In genomic region chr9:107555031-107555457, GRCm38 (mm10) we compare ENCODE assay signal across 8 mouse cellular contexts. TPM values are rescaled to one million over a fixed set of nuclear protein-coding genes. Genes with fewer than 3 reads are reported as not detected.
DNase-seq lines count a peak whose midpoint lies in the region; ATAC-seq lines count a peak whose summit lies in the region.

No protein-coding gene starts in this region.

- peak overlapping the region; percentile 90 for H3K4me2 ChIP-seq in embryonic facial prominence, embryonic 14.5 days (ENCODE audit: low read depth, low read length)
- peak overlapping the region; percentile 96 for H3K4me2 ChIP-seq in heart, embryonic 13.5 days
- H3K4me2 ChIP-seq in kidney, embryonic 16.5 days (replicated peaks; ENCODE audit: low read depth, low read length) = peak overlapping the region; percentile 95

- H3K4me1 ChIP-seq in embryonic facial prominence, embryonic 14.5 days (ENCODE audit: control insufficient read depth, insufficient read depth, low read length) = peaks cover 43% of the 10 kb centered on the region
- peaks cover 56% of the 10 kb centered on the region for H3K4me1 ChIP-seq in heart, embryonic 13.5 days
- peaks cover 54% of the 10 kb centered on the region for H3K4me1 ChIP-seq in kidney, embryonic 16.5 days (ENCODE audit: insufficient read depth, low read length)

- peak overlapping the region; percentile 98 for H3K27ac ChIP-seq in embryonic facial prominence, embryonic 14.5 days (replicated peaks; ENCODE audit: low read depth, low read length)
- H3K27ac ChIP-seq in heart, embryonic 13.5 days (replicated peaks) = peak overlapping the region; percentile 99
- peak overlapping the region; percentile 99 for H3K27ac ChIP-seq in kidney, embryonic 16.5 days (ENCODE audit: low read length)

- no peaks in the 10 kb centered on the region for H3K9me3 ChIP-seq in embryonic facial prominence, embryonic 14.5 days (ENCODE audit: control insufficient read depth, low read length)
- no peaks in the 10 kb centered on the region for H3K9me3 ChIP-seq in heart, embryonic 13.5 days
- no peaks in the 10 kb centered on the region for H3K9me3 ChIP-seq in kidney, embryonic 16.5 days (ENCODE audit: low read length)

- under 1% methylated on average over 23 of the region's 23 CpGs for WGBS in embryonic facial prominence, embryonic 14.5 days
- 0% methylated on average over 23 of the region's 23 CpGs for WGBS in heart, embryonic 13.5 days
- under 1% methylated on average over 23 of the region's 23 CpGs for WGBS in kidney, embryonic 16.5 days

- H3K27me3 ChIP-seq in embryonic facial prominence, embryonic 14.5 days (replicated peaks; ENCODE audit: control insufficient read depth, insufficient read depth, low read length) = no peaks in the 10 kb centered on the region
- peaks cover 19% of the 10 kb centered on the region for H3K27me3 ChIP-seq in heart, embryonic 13.5 days (replicated peaks)
- no peaks in the 10 kb centered on the region for H3K27me3 ChIP-seq in kidney, embryonic 16.5 days (ENCODE audit: insufficient read depth, low read length)
- no peaks in the 10 kb centered on the region for H3K27me3 ChIP-seq in splenic B cell, adult 2 months (ENCODE audit: control insufficient read depth, insufficient read depth, low read length, poor library complexity, severe bottlenecking)

- peak; percentile 59 for DNase-seq in ovary, postnatal 36 days (ENCODE audit: low spot score)
- DNase-seq in ovary, adult 18-20 months (ENCODE audit: low spot score) = no peak
- DNase-seq in embryonic facial prominence, embryonic 14.5 days (ENCODE audit: low spot score) = peak; percentile 81
- peak; percentile 82 for DNase-seq in lung, postnatal 25 days (ENCODE audit: low spot score)
- DNase-seq in splenic B cell, adult 2 months (ENCODE audit: low read depth, low spot score) = peak; percentile 68
- no peak for DNase-seq in right cerebral cortex, postnatal 4 days

- peak overlapping the region; percentile 83 for H3K4me3 ChIP-seq in embryonic facial prominence, embryonic 14.5 days (ENCODE audit: low read depth, low read length)
- peak overlapping the region; percentile 86 for H3K4me3 ChIP-seq in heart, embryonic 13.5 days
- peak overlapping the region; percentile 81 for H3K4me3 ChIP-seq in kidney, embryonic 16.5 days (ENCODE audit: low read length)

- ATAC-seq in embryonic facial prominence, embryonic 14.5 days (ENCODE audit: low read depth) = no peak; the same call in 1 of the 2 replicates
- ATAC-seq in heart, embryonic 13.5 days (ENCODE audit: extremely low read depth, insufficient number of reproducible peaks, low FRiP score, low TSS enrichment) = no peak
- ATAC-seq in kidney, embryonic 16.5 days (ENCODE audit: low FRiP score, low TSS enrichment) = peak; percentile 33

- H3K9ac ChIP-seq in embryonic facial prominence, embryonic 14.5 days (ENCODE audit: low read depth, low read length) = peak overlapping the region; percentile 92
- H3K9ac ChIP-seq in heart, embryonic 13.5 days = peak overlapping the region; percentile 95
- H3K9ac ChIP-seq in kidney, embryonic 16.5 days (replicated peaks; ENCODE audit: low read length) = peak overlapping the region; percentile 90

- peaks cover 36% of the 10 kb centered on the region for H3K36me3 ChIP-seq in embryonic facial prominence, embryonic 14.5 days (ENCODE audit: control insufficient read depth, insufficient read depth, low read length)
- H3K36me3 ChIP-seq in heart, embryonic 13.5 days = peaks cover 37% of the 10 kb centered on the region
- peaks cover 29% of the 10 kb centered on the region for H3K36me3 ChIP-seq in kidney, embryonic 16.5 days (ENCODE audit: insufficient read depth, low read length)
- H3K36me3 ChIP-seq in splenic B cell, adult 2 months (ENCODE audit: control insufficient read depth, insufficient read depth, low read length, poor library complexity, severe bottlenecking) = peaks cover 12% of the 10 kb centered on the region

RNA-seq across cellular contexts. Expression of gene Rassf1, which starts 3.7 kb away (rescaled TPM):
- 66.5 and 66.8 TPM in 2 replicates for polyA plus RNA-seq in embryonic facial prominence, embryonic 14.5 days (2014; fragmentation: Nextera tagmentation; extraction: Ambion mirVana)
- polyA plus RNA-seq in heart, embryonic 13.5 days (2015; fragmentation: Nextera tagmentation; extraction: Ambion mirVana) = 47.6 and 56.1 TPM in 2 replicates
- 66.8 and 68.9 TPM in 2 replicates for polyA plus RNA-seq in kidney, embryonic 16.5 days (2015; fragmentation: Nextera tagmentation; extraction: Ambion mirVana)

RNA-seq across cellular contexts. Expression of gene Zmynd10, which starts 7.9 kb away (rescaled TPM):
- 2.8 and 8.2 TPM in 2 replicates for polyA plus RNA-seq in embryonic facial prominence, embryonic 14.5 days (2014; fragmentation: Nextera tagmentation; extraction: Ambion mirVana)
- polyA plus RNA-seq in heart, embryonic 13.5 days (2015; fragmentation: Nextera tagmentation; extraction: Ambion mirVana) = not detected in 2 replicates
- 3.3 and 3.9 TPM in 2 replicates for polyA plus RNA-seq in kidney, embryonic 16.5 days (2015; fragmentation: Nextera tagmentation; extraction: Ambion mirVana)

RNA-seq across cellular contexts. Expression of gene Tusc2, which starts 8.0 kb away (rescaled TPM):
- 43.1 and 45.2 TPM in 2 replicates for polyA plus RNA-seq in embryonic facial prominence, embryonic 14.5 days (2014; fragmentation: Nextera tagmentation; extraction: Ambion mirVana)
- polyA plus RNA-seq in heart, embryonic 13.5 days (2015; fragmentation: Nextera tagmentation; extraction: Ambion mirVana) = 44.5 and 51.6 TPM in 2 replicates
- polyA plus RNA-seq in kidney, embryonic 16.5 days (2015; fragmentation: Nextera tagmentation; extraction: Ambion mirVana) = 45.3 and 48.0 TPM in 2 replicates

RNA-seq across cellular contexts. Expression of gene Hyal2, which starts 12.7 kb away (rescaled TPM):
- polyA plus RNA-seq in embryonic facial prominence, embryonic 14.5 days (2014; fragmentation: Nextera tagmentation; extraction: Ambion mirVana) = 106 and 112 TPM in 2 replicates
- 94.0 and 104 TPM in 2 replicates for polyA plus RNA-seq in heart, embryonic 13.5 days (2015; fragmentation: Nextera tagmentation; extraction: Ambion mirVana)
- polyA plus RNA-seq in kidney, embryonic 16.5 days (2015; fragmentation: Nextera tagmentation; extraction: Ambion mirVana) = 131 and 132 TPM in 2 replicates

RNA-seq across cellular contexts. Expression of gene Nprl2, which starts 13.0 kb away (rescaled TPM):
- 35.0 and 35.4 TPM in 2 replicates for polyA plus RNA-seq in embryonic facial prominence, embryonic 14.5 days (2014; fragmentation: Nextera tagmentation; extraction: Ambion mirVana)
- polyA plus RNA-seq in heart, embryonic 13.5 days (2015; fragmentation: Nextera tagmentation; extraction: Ambion mirVana) = 27.8 and 27.9 TPM in 2 replicates
- 57.0 and 59.0 TPM in 2 replicates for polyA plus RNA-seq in kidney, embryonic 16.5 days (2015; fragmentation: Nextera tagmentation; extraction: Ambion mirVana)

Comparison
In these comparisons a context has a peak if more than half of its experiments do, and no peak if none do; other contexts are left out.
1. DNase-seq: peak in ovary, postnatal 36 days (single experiment), embryonic facial prominence, embryonic 14.5 days (single experiment), lung, postnatal 25 days (single experiment) and splenic B cell, adult 2 months (single experiment); none in ovary, adult 18-20 months (single experiment) and right cerebral cortex, postnatal 4 days (single experiment).
2. Peak in every context shown above with its lines, with median percentiles within 50 percentile points of each other: H3K27ac ChIP-seq, H3K4me2 ChIP-seq, H3K4me3 ChIP-seq and H3K9ac ChIP-seq.